Mouse (Mus musculus): ENCODE measurements around the gene Triml1.

The Triml1 gene

DNA sequence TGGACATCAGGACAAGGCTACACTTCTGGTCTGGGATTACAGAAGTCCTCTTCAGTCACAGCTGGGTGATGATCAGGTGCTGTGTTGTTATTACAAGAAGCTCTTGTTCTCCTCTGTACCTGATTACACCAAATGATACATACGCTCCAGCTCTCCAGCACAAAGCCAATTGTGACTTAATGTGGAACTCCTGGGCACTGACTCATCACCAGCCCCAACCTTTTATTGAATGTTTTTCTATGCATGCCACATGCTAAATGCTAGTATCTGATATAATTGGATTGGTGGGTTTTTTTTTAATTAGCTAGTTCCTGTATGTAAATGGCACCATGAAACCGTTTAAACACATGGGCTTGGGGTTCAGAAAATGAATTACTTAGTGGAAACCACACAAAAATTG lies at the start of gene Triml1:
Gene Triml1, minus strand, starts transcription at position 101 of the 400 bp plus-strand sequence.
- no peak for DNase-seq (ENCODE audit: low spot score)

DNA sequence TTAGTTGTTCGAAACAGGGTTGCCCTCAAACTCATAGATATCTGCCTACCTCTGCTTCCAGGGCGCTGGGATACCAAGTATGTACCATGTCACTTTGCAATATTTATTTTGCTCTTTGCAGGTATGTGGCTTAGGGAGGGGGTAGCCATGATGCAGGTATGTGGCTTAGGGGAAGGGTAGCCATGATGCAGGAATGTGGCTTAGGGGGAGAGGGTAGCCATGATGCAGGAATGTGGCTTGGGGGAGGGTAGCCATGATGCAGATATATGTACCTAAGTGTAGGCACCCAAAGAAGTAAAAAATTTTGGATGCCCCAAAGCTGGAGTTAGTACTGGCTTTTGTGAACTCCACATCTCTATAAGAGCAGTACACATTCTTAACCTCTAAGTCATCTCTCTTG lies 41.0 kb upstream of the Triml1 start:
- DNase-seq (ENCODE audit: low spot score), result no peak

DNA sequence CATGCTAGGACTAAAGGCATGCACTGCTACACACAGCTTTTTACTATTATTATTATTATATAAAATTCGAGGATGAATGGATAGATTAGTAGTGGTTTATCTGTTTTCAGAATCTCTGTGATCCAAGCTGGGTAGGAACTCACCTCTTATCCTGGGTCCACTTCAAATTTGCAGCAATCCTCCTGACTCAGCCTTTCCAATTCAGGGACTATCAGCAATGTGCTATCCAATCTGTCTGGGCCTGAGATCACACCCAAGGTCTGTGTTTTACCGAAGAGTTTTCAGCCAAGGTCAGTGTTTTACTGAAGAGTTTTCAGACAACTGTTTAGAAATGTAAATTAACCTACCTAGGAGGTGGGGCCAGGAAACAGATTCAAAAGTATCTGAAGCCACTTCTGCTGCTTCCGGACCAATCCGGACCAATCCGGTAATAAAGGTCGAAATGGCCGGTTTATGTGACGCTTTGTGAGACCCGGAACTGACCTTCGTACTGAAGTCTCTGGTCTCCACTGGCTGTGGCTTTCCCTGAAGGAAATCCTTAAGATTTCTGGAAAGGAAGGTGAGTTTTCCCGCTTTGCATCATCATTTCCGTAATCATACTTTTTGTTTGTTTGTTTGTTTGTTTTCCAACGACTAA lies 38.9 kb upstream of the Triml1 start, which contains the start of gene Triml2:
Gene Triml2, plus strand, starts transcription at position 488 of the 637 bp plus-strand sequence.
- DNase-seq (ENCODE audit: low spot score), result no peak

DNA sequence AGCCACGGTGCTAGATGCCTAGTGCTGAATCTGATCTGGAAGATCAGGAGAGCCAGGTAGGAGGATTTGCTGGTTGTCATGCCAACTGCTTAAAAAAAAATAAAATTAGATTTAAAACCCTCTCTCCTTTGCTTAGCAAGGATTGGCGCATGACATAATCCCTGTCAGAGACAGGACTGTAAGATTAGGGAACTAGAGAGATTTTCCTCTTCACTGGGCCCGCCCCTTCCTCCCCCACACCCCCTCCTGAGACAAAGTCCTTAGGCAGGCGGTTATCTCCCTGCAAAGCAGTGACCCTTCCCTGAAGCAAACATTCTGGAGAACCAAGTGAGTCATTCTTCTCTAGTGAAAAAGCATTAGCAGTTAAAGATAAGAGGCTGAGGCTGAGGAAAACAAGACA lies 37.9 kb upstream of the Triml1 start:
- no peak for DNase-seq (ENCODE audit: low spot score)

DNA sequence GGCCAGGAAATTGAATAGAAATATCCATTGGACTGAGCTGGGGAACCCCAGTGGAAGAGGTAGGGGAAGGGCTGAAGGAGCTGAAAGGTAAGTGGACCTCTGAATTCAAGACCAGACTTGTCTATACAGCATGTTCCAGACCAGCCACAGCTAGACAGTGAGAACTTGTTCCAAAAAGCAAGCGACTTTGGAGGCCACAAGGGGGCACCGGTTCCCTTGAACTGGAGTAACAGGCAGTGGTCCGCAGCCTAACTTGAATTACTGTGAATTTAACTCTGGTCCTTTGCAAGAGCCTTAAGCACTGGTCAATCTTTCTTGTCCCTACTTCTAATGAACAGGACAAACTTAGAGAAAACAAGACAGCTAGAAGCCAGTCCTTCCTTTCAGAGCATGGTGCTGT lies 37.0 kb upstream of the Triml1 start:
- DNase-seq (ENCODE audit: low spot score), result no peak

DNA sequence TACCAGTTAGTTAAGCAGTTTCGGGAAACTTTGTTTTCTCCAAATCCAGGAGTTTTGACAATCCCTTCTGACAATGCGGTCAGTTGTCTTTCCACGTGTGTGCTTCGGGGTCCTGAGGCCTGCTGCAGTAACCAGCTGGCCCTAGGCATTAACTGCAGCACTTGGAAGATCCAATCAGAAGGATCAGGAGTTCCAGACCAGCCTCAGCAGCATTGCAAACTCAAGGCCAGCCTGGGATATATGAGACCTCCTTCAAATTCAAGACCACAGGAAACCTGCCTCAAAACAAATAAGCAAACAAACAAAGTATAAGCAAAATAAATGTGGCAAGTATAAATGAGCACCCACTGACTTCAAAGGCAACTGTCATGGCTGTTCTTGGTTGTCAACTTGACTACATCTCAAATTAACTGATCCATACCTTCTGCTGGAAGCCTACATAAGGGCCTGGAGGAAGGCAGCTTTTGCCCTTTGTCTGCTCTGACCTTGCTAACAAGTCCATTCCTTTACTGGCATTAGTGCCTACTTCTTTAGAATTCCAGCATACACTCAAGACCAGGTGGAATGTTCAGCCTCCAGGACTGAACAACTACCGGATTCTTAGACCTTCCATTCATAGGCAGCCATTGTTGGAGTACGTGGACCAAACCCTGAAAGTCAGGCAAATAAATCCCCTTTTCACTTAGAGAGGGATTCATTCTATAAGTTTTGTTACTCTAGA lies 35.6 kb upstream of the Triml1 start:
- no peak for DNase-seq (ENCODE audit: low spot score)

DNA sequence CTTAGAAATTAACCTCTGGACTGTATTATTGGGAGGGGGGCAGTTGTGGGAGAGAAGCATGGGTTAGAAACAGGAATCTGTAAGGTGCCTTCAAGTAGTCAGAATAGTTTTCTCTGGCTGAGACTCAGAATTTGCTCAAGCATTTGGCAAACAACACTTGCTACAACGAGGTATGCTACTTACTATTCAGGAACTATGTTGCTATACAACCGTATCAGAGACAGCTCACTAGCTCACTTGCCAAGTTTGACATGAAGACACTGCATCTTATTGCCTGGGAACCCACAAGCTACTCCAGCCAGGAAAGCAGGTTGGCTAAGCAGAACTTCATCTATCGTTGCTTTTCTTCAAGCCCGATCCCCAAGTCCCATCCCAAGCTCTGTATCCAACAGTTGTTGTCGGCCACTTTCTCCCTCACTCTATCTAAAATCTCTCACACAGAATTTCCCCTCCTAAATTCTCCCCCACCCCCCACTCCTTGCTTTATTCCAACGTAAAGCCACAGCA lies 28.0 kb upstream of the Triml1 start:
- no peak for DNase-seq (ENCODE audit: low spot score)

DNA sequence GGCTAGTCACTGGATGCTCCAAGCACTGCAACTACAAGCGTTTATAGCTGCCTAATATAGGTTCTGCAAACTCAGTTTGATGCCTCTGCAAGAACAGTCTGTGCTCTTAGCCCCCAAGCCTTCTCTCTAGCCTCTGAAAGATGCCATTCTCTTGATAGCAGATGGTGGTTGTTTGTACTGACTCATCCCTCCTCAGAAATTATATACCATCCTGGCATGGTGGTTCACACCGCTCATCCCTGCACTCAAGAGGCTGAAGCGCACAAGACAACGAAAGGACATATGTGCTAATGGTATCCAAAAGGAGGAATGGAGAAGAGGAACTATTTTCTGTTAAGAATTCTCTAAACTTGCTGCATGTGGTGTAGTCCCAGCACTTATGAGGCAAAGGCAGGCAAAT lies 26.8 kb upstream of the Triml1 start:
- DNase-seq (ENCODE audit: low spot score), result no peak

DNA sequence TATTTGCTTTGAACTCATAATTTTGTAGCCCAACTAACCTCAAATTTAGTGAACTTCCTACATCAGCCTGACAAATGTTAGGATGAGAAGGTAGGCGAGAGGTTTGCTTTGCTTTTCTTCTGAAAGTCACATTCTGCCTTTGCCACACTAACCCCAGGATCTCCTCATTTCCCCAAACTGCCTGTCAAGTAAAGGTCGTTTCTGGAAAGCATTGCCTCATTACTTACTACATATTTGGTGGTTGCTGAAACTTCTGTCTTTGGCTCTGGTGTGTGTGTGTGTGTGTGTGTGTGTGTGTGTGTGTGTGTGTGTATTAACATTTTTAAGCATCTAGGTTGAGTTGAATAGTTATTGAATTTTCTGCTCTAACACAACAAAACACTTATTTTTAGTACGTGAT lies 23.2 kb upstream of the Triml1 start:
- DNase-seq (ENCODE audit: low spot score), result no peak

DNA sequence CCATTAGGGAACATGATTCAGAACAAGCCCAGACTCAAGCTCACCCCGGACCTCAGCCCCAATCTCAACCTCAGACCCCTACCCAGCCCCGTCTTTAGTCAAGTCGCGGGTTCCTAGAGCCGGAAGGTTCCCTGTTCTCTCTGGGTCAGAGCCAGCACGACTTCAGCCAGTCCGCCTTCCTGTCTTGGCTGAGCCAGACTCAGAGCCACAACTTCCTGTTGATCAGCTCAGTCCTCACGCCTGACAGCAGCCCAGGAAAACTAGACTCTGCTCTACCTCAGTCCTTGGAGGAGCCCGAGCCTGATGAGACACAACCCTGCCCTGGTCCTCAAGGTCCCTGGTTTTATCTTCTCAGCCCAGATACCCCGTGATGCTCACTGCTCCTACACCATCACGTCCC lies 22.0 kb upstream of the Triml1 start:
- no peak for DNase-seq (ENCODE audit: low spot score)

DNA sequence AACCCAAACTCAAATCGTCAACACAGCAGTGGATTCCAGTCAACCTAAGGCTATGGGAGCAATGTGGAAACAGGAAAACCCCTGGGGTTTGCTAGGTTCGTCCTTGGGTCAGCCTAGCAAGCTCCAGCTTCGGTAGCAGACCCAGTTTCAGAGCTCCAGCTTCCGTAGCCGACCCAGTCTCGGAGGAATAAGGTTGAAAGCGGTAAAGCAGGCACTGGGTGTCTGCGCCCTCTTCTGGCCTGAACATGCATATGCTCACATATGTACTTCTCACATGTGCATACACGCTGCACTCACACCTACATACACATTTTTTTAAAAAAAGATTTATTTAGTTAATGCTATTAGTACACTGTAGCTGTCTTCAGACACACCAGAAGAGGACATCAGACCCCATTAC lies 8.0 kb upstream of the Triml1 start:
- DNase-seq (ENCODE audit: low spot score), result no peak

DNA sequence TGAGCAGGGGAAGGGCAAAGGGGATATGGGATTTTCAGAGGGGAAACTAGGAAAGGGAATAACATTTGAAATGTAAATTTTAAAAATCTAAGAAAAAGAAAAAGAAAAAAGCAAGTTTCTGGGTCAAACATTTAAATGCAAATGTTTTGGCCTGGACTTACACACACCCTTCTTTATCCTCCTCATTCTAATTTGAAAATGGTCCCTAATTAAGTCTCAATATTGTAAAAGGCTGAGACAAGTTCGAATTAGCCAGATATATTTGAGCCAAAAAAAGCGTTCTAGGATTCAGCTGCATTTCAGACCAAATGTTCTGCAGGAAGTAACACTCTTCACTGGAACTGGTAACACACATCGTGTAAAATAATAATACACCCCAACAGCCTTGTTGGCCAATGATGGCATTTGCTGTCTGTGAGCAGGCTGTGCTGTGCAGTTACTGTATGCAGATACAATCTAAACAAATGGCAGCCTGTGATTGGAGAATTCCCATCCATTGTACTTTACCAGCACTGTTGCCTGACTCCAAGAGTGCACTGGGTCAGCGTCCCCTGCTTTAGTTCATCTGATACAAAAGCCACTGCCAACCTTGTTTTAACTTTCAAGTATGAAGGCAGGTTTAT lies 30.0 kb downstream of the Triml1 start:
- no peak for DNase-seq (ENCODE audit: low spot score)

Measured in ovary, postnatal 14 days (tissue).